ENCODE assay signal across 18 mouse cellular contexts in the genomic region with DNA sequence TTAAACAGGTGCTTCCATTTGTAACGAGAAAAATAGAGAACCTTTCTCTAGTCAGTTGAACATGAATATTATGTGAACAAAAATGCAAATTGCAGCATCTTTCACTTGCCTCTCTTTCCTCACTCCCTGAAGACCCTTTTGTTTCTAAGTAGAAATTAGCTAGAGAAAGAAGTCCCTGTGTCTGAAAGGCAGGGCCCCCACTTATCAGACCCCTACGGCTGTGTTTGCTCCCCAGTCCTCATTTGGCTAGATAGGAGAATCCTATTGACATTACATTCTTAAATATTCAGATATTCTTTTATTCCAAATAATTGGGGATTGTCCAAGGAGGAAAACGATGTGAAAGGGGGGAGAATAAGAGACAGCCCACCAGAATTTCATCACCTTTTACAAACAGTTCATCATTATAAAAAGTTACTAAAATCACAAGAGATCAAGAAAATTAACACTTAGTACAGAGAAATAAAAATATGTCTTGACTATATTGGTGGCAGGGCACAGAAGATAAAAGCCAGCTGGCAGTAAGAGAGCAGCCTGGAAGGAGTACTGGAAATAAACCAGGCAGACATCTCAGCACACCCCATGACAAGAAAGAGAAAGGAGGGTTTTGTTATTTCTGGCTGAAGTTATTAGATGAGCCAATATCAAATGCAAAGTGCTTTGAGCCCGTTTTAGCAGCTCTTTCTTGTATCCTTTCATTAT.
A peak's percentile ranks its signal among the peaks of the same experiment; 100 is the strongest.
DNase-seq lines count a peak whose midpoint lies in the region; ATAC-seq and TF ChIP-seq lines count a peak whose summit lies in the region.
"Had no signal": no experiment of that assay in that cellular context is flagged by ENCODE, and none has a peak within 500 bp of the region (broad histone marks: within the 10 kb centered on the region; RNA-seq: fewer than 3 reads in every experiment).

No protein-coding gene starts in this region.

- H3K27ac ChIP-seq in forebrain, embryonic 16.5 days (ENCODE audit: low read length), result peak overlapping the region; percentile 70
- H3K27ac ChIP-seq in lung, postnatal 0 days (ENCODE audit: low read length), result no peak overlapping the region
- no peak overlapping the region for H3K27ac ChIP-seq in midbrain, embryonic 10.5 days (replicated peaks)
- H3K27ac ChIP-seq: embryonic facial prominence, embryonic 10.5 days; heart, embryonic 10.5 days; hindbrain, embryonic 15.5 days; limb, embryonic 13.5 days; liver, embryonic 14.5 days had no signal

- WGBS in forebrain, embryonic 16.5 days, result 23% methylated on average over 4 of the region's 4 CpGs
- WGBS in lung, postnatal 0 days, result 38% methylated on average over 4 of the region's 4 CpGs
- WGBS in midbrain, embryonic 10.5 days, result 75% methylated on average over 4 of the region's 4 CpGs

- H3K4me3 ChIP-seq in forebrain, embryonic 16.5 days (replicated peaks; ENCODE audit: low read length), result no peak overlapping the region
- no peak overlapping the region for H3K4me3 ChIP-seq in lung, postnatal 0 days (ENCODE audit: low read depth, low read length)
- no peak overlapping the region for H3K4me3 ChIP-seq in midbrain, embryonic 10.5 days
- H3K4me3 ChIP-seq: embryonic facial prominence, embryonic 10.5 days; erythroblast, embryonic 14.5 days; heart, embryonic 10.5 days; hindbrain, embryonic 15.5 days; left cerebral cortex, adult 2 months; limb, embryonic 13.5 days had no signal

- no peak for TF ChIP-seq CTCF in lung, postnatal 0 days (IDR thresholded peaks at IDR 0.05)

- H3K9me3 ChIP-seq in forebrain, embryonic 16.5 days (ENCODE audit: control insufficient read depth, low read length), result no peaks in the 10 kb centered on the region
- no peaks in the 10 kb centered on the region for H3K9me3 ChIP-seq in lung, postnatal 0 days (ENCODE audit: low read length)
- no peaks in the 10 kb centered on the region for H3K9me3 ChIP-seq in midbrain, embryonic 10.5 days (replicated peaks)
- H3K9me3 ChIP-seq: embryonic facial prominence, embryonic 10.5 days; heart, embryonic 10.5 days; hindbrain, embryonic 15.5 days; limb, embryonic 13.5 days had no signal

- intact Hi-C loops in left cerebral cortex, postnatal 25 days (cut with DNase I), result loop anchor here (5.0 kb wide), 2 partner anchors 50 to 60 kb away; no protein-coding TSS in a partner anchor
- intact Hi-C loops in left cerebral cortex, postnatal 10 days (cut with DNase I), result no loop called here

- TF ChIP-seq EP300 in lung, postnatal 0 days (IDR thresholded peaks at IDR 0.05), result peak; percentile 39; the same call in 1 of the 2 replicates

- peak; percentile 4 to 36 for DNase-seq in left cerebral cortex, postnatal 25 days (ENCODE audit: low spot score in 2 of 2)
- DNase-seq in left cerebral cortex, postnatal 10 days (ENCODE audit: extremely low spot score in 1 of 2, low spot score in 2 of 2), result no peak
- peak; percentile 70 for DNase-seq in lung, postnatal 0 days (ENCODE audit: low spot score)
- DNase-seq in telencephalon, adult 2 months (ENCODE audit: low read depth, low spot score), result peak; percentile 45
- no peak for DNase-seq in midbrain, embryonic 10.5 days (ENCODE audit: low spot score)
- no peak for DNase-seq in spleen, postnatal 14 days (ENCODE audit: low spot score in 2 of 2)
- DNase-seq: cerebellum, adult 18-20 months; heart, postnatal 14 days; thymus, postnatal 4 days had no signal

- no peak overlapping the region for H3K4me2 ChIP-seq in forebrain, embryonic 16.5 days (ENCODE audit: low read length)
- no peak overlapping the region for H3K4me2 ChIP-seq in lung, postnatal 0 days (replicated peaks; ENCODE audit: low read depth, low read length)
- H3K4me2 ChIP-seq: hindbrain, embryonic 15.5 days; limb, embryonic 13.5 days had no signal

- H3K36me3 ChIP-seq in forebrain, embryonic 16.5 days (ENCODE audit: control insufficient read depth, insufficient read depth), result no peaks in the 10 kb centered on the region
- H3K36me3 ChIP-seq in lung, postnatal 0 days (ENCODE audit: insufficient read depth, low read length), result no peaks in the 10 kb centered on the region
- no peaks in the 10 kb centered on the region for H3K36me3 ChIP-seq in midbrain, embryonic 10.5 days
- H3K36me3 ChIP-seq: embryonic facial prominence, embryonic 10.5 days; heart, embryonic 10.5 days; hindbrain, embryonic 15.5 days; limb, embryonic 13.5 days had no signal

- H3K9ac ChIP-seq in forebrain, embryonic 16.5 days (replicated peaks; ENCODE audit: low read depth, low read length), result no peak overlapping the region
- no peak overlapping the region for H3K9ac ChIP-seq in lung, postnatal 0 days (replicated peaks; ENCODE audit: low read depth)
- H3K9ac ChIP-seq: hindbrain, embryonic 15.5 days; limb, embryonic 13.5 days; liver, embryonic 14.5 days had no signal

- H3K27me3 ChIP-seq in forebrain, embryonic 16.5 days (replicated peaks; ENCODE audit: control insufficient read depth, insufficient read depth, low read length), result no peaks in the 10 kb centered on the region
- H3K27me3 ChIP-seq in lung, postnatal 0 days (replicated peaks; ENCODE audit: insufficient read depth, low read length), result no peaks in the 10 kb centered on the region
- no peaks in the 10 kb centered on the region for H3K27me3 ChIP-seq in midbrain, embryonic 10.5 days (ENCODE audit: low read depth, poor library complexity, severe bottlenecking)
- H3K27me3 ChIP-seq: hindbrain, embryonic 15.5 days; limb, embryonic 13.5 days had no signal

- ATAC-seq in forebrain, embryonic 16.5 days, result peak; percentile 89
- ATAC-seq in lung, postnatal 0 days, result peak; percentile 49
- ATAC-seq: intestine, postnatal 0 days had no signal

- H3K4me1 ChIP-seq in forebrain, embryonic 16.5 days (replicated peaks; ENCODE audit: control insufficient read depth, insufficient read depth, low read length), result peaks cover 6% of the 10 kb centered on the region; the same call in 1 of the 2 replicates
- peaks cover 3% of the 10 kb centered on the region; the same call in 1 of the 2 replicates for H3K4me1 ChIP-seq in lung, postnatal 0 days (ENCODE audit: insufficient read depth, low read depth, low read length)
- H3K4me1 ChIP-seq in midbrain, embryonic 10.5 days, result no peaks in the 10 kb centered on the region
- H3K4me1 ChIP-seq: embryonic facial prominence, embryonic 10.5 days; heart, embryonic 10.5 days; hindbrain, embryonic 15.5 days; limb, embryonic 13.5 days had no signal

Comparison
In these comparisons a context has a peak if more than half of its experiments do, and no peak if none do; other contexts are left out.
1. DNase-seq: peak in left cerebral cortex, postnatal 25 days (2 of 2), lung, postnatal 0 days (single experiment) and telencephalon, adult 2 months (single experiment); none in left cerebral cortex, postnatal 10 days (0 of 2), midbrain, embryonic 10.5 days (single experiment) and spleen, postnatal 14 days (0 of 2).